Mouse (Mus musculus) CD4-positive helper T cell, adult 2 months (primary cell): Measurements from ENCODE around the gene Cav2.

Source experiments
- DNase-seq: peaks from one replicate; pipeline ENCODE4 v3.0.0-alpha.2; 2012; ENCODE audit warnings: low read depth, missing footprints, low spot score

Gene Cav2

GRCm38 (mm10) chr6:17309260-17309659 is 28.3 kb downstream of the Cav2 start:
- no peak for DNase-seq

GRCm38 (mm10) chr6:17314241-17314640 is 33.3 kb downstream of the Cav2 start:
- no peak for DNase-seq

GRCm38 (mm10) chr6:17314659-17315616 is 34.0 kb downstream of the Cav2 start:
- DNase-seq = no peak

GRCm38 (mm10) chr6:17316294-17317166 is 35.5 kb downstream of the Cav2 start:
- DNase-seq = no peak

GRCm38 (mm10) chr6:17317167-17317524 is 36.2 kb downstream of the Cav2 start:
- no peak for DNase-seq

GRCm38 (mm10) chr6:17317944-17318343 is 37.0 kb downstream of the Cav2 start:
- DNase-seq = no peak

GRCm38 (mm10) chr6:17321976-17322375 is 41.0 kb downstream of the Cav2 start:
- no peak for DNase-seq

- DNase-seq = no peak
Observed at GRCm38 (mm10) chr6:17327216-17327615, 46.2 kb downstream of the Cav2 start.

GRCm38 (mm10) chr6:17329801-17330200 is 48.8 kb downstream of the Cav2 start:
- no peak for DNase-seq

- no peak for DNase-seq
Observed at GRCm38 (mm10) chr6:17337724-17338123, 56.7 kb downstream of the Cav2 start.
